Mouse (Mus musculus) urinary bladder, postnatal 0 days (tissue): ENCODE measurements around the gene 4933434E20Rik. TPM values are rescaled to one million over a fixed set of nuclear protein-coding genes. Genes with fewer than 3 reads are reported as not detected.
A peak's percentile ranks its signal among the peaks of the same experiment; 100 is the strongest.

Experiments
- microRNA counts: library from miRNA; unstranded; fragments of <30 nt; microRNA quantifications from one replicate; lab custom pipeline; 2016
- microRNA-seq: library from miRNA; unstranded; fragments of <30 nt; microRNA quantifications from one replicate; pipeline ENCODE4, GENCODE M21; 2016
- polyA plus RNA-seq: library from polyadenylated mRNA; unstranded; fragments of >200 nt; fragmentation: Nextera tagmentation; extraction: Ambion mirVana; gene quantifications from 2 replicates; pipeline ENCODE4 v1.2.1, GENCODE M21; 2015

Gene 4933434E20Rik
- polyA plus RNA-seq: 117 and 119 TPM in 2 replicates

GRCm38 (mm10) chr3:90051441-90052350 is at the start of gene 4933434E20Rik:
TSS of gene 4933434E20Rik (plus strand) at chr3:90051636.

GRCm38 (mm10) chr3:90052351-90053241 is 1.2 kb downstream of the 4933434E20Rik start, which contains the start of gene Ubap2l:
TSS of gene Ubap2l (minus strand) at chr3:90052628.

GRCm38 (mm10) chr3:90072294-90072693 is 20.9 kb downstream of the 4933434E20Rik start, which contains the start of gene Tpm3:
TSS of gene Tpm3 (plus strand) at chr3:90072649.

GRCm38 (mm10) chr3:90103938-90104337 is 52.5 kb downstream of the 4933434E20Rik start, which contains the start of gene Nup210l:
TSS of gene Nup210l (plus strand) at chr3:90104132.

MicroRNAs encoded within 50 kb of the gene (microRNA counts, 519-probe panel; counts per million panel counts)
- 4,098 counts per million, percentile 75 among the panel's probes with 10 or more counts for microRNA mmu-miR-190b (lab: Ali Mortazavi, UCI)

Small RNA genes within 50 kb of the gene (microRNA-seq; reads per million reads assigned to microRNA genes)
- gene Mir190b (6.2 reads per million, percentile 13 among the genes with 10 or more reads in this experiment), gene Mir7669 (not detected)

Other genes starting within 250 kb of the 4933434E20Rik start
- 2.2 and 2.3 TPM in 2 replicates for gene She, start 220.3 kb upstream of the 4933434E20Rik start, polyA plus RNA-seq
- gene Il6ra, start 138.4 kb upstream of the 4933434E20Rik start, polyA plus RNA-seq: 6.3 and 8.8 TPM in 2 replicates
- 7.3 and 7.8 TPM in 2 replicates for gene Atp8b2, start 88.1 kb upstream of the 4933434E20Rik start, polyA plus RNA-seq
- 94.5 and 95.7 TPM in 2 replicates for gene Hax1, start 52.9 kb upstream of the 4933434E20Rik start, polyA plus RNA-seq
- 80.9 and 113 TPM in 2 replicates for gene Ubap2l, start 992 bp downstream of the 4933434E20Rik start, polyA plus RNA-seq
- gene Tpm3, start 21.0 kb downstream of the 4933434E20Rik start, polyA plus RNA-seq: 328 and 388 TPM in 2 replicates
- 0.06 and 0.08 TPM in 2 replicates for gene Nup210l, start 52.5 kb downstream of the 4933434E20Rik start, polyA plus RNA-seq
- gene Rps27, start 162.0 kb downstream of the 4933434E20Rik start, polyA plus RNA-seq: 1,219 and 1,471 TPM in 2 replicates
- 20.8 and 21.2 TPM in 2 replicates for gene Rab13, start 162.1 kb downstream of the 4933434E20Rik start, polyA plus RNA-seq
- gene Jtb, start 180.0 kb downstream of the 4933434E20Rik start, polyA plus RNA-seq: 107 and 109 TPM in 2 replicates
- gene Creb3l4, start 191.9 kb downstream of the 4933434E20Rik start, polyA plus RNA-seq: 1.3 and 1.9 TPM in 2 replicates
- 123 and 150 TPM in 2 replicates for gene Slc39a1, start 196.5 kb downstream of the 4933434E20Rik start, polyA plus RNA-seq
- gene Crtc2, start 202.5 kb downstream of the 4933434E20Rik start, polyA plus RNA-seq: 12.1 and 12.4 TPM in 2 replicates
- gene Dennd4b, start 213.5 kb downstream of the 4933434E20Rik start, polyA plus RNA-seq: 1.9 and 2.2 TPM in 2 replicates
- gene Gatad2b, start 241.5 kb downstream of the 4933434E20Rik start, polyA plus RNA-seq: 5.8 and 6.5 TPM in 2 replicates